Mouse (Mus musculus) MEL (cell line): ENCODE measurements around the gene Camk2b. TPM values are rescaled to one million over a fixed set of nuclear protein-coding genes. Genes with fewer than 3 reads are reported as not detected.

Source experiments
- DNase-seq: peaks from one replicate; pipeline ENCODE4 v3.0.0; 2011; ENCODE audit warnings: low read depth, low spot score
- H3K27ac ChIP-seq: 2 replicates; pipeline ENCODE4 v1.5.1; 2012; ENCODE audit warnings: low read depth, mild to moderate bottlenecking, control low read depth, low read length, moderate library complexity; ENCODE audit not compliant: control insufficient read depth
- H3K27me3 ChIP-seq, 2 experiments: fragments of 150-350 bp in 1 of 2; sonication (generic) in 1 of 2; 2 replicates each; pipeline ENCODE4 v1.6.1; 2012; ENCODE audit warnings: low read length in 2 of 2, mild to moderate bottlenecking in 2 of 2, improper control_type of control experiment in 1 of 2, moderate library complexity in 1 of 2; ENCODE audit not compliant: insufficient read depth in 2 of 2, control insufficient read depth in 1 of 2
- H3K36me3 ChIP-seq, 2 experiments: 2 replicates each; pipeline ENCODE4 v1.6.1; 2012 to 2014; ENCODE audit warnings: low read length in 2 of 2, improper control_type of control experiment in 1 of 2, inconsistent platforms in 1 of 2, mild to moderate bottlenecking in 1 of 2; ENCODE audit not compliant: insufficient read depth in 2 of 2, control insufficient read depth in 1 of 2
- H3K4me1 ChIP-seq, 2 experiments: fragments of 150-350 bp in 1 of 2; sonication (generic) in 1 of 2; 2 replicates each; pipeline ENCODE4 v1.6.1; 2012; ENCODE audit warnings: low read length in 2 of 2, improper control_type of control experiment in 1 of 2, mild to moderate bottlenecking in 1 of 2; ENCODE audit not compliant: insufficient read depth in 2 of 2, control insufficient read depth in 1 of 2
- H3K4me3 ChIP-seq, 2 experiments: fragments of 150-350 bp in 1 of 2; sonication (generic) in 1 of 2; 2 replicates each; pipeline ENCODE4 v1.5.1; 2012; ENCODE audit warnings: low read depth in 2 of 2, low read length in 2 of 2, mild to moderate bottlenecking in 2 of 2, moderate library complexity in 2 of 2, control low read depth in 1 of 2, improper control_type of control experiment in 1 of 2; ENCODE audit not compliant: control insufficient read depth in 1 of 2, insufficient read depth in 1 of 2
- H3K79me2 ChIP-seq: 2 replicates; pipeline ENCODE4 v1.6.1; 2012; ENCODE audit warnings: mild to moderate bottlenecking, low read length, moderate library complexity; ENCODE audit not compliant: control insufficient read depth, poor library complexity, insufficient read depth
- H3K9ac ChIP-seq: 2 replicates; pipeline ENCODE4 v1.6.1; 2012; ENCODE audit warnings: low read depth, mild to moderate bottlenecking, control low read depth, low read length, moderate library complexity; ENCODE audit not compliant: control insufficient read depth, poor library complexity, severe bottlenecking
- H3K9me3 ChIP-seq: fragments of 150-350 bp; sonication (generic); replicated peaks from 2 replicates; pipeline ENCODE4 v1.6.1; 2012; ENCODE audit warnings: mild to moderate bottlenecking, low read length, improper control_type of control experiment, moderate library complexity; ENCODE audit not compliant: insufficient read depth
- CHD2 ChIP-seq: IDR thresholded peaks from 2 replicates; pipeline ENCODE4 v1.6.1; 2011; ENCODE audit warnings: low read length, improper control_type of control experiment
- EP300 ChIP-seq, 2 experiments: IDR thresholded peaks; 2 replicates each; pipeline ENCODE4 v1.6.1; 2011; ENCODE audit warnings: improper control_type of control experiment in 2 of 2, low read length in 2 of 2, low read depth in 1 of 2, mild to moderate bottlenecking in 1 of 2
- ETS1 ChIP-seq: IDR thresholded peaks from 2 replicates; pipeline ENCODE4 v1.6.1; 2012; ENCODE audit warnings: low read depth, mild to moderate bottlenecking, inconsistent platforms, low read length, improper control_type of control experiment, moderate library complexity
- GATA1 ChIP-seq: IDR thresholded peaks from 2 replicates; pipeline ENCODE4 v1.6.1; 2011; ENCODE audit warnings: low read depth, low read length, improper control_type of control experiment
- MAFK ChIP-seq: IDR thresholded peaks from 2 replicates; pipeline ENCODE4 v1.6.1; 2011; ENCODE audit warnings: low read depth, mild to moderate bottlenecking, low read length, improper control_type of control experiment, borderline replicate concordance
- MAX ChIP-seq: IDR thresholded peaks from 2 replicates; pipeline ENCODE4 v1.6.1; 2011; ENCODE audit warnings: low read length, improper control_type of control experiment
- MAZ ChIP-seq: IDR thresholded peaks from 2 replicates; pipeline ENCODE4 v1.6.1; 2012; ENCODE audit warnings: low read depth, mild to moderate bottlenecking, inconsistent platforms, low read length, improper control_type of control experiment
- MEF2A ChIP-seq: IDR thresholded peaks from 2 replicates; pipeline ENCODE4 v1.6.1; 2014; ENCODE audit warnings: low read depth, mild to moderate bottlenecking, inconsistent platforms, low read length, improper control_type of control experiment; ENCODE audit not compliant: poor library complexity, insufficient replicate concordance, severe bottlenecking; ENCODE audit errors: extremely low read depth
- NELFE ChIP-seq: IDR thresholded peaks from 2 replicates; pipeline ENCODE4 v1.6.1; 2011; ENCODE audit warnings: low read depth, low read length, improper control_type of control experiment
- NRF1 ChIP-seq: IDR thresholded peaks from 2 replicates; pipeline ENCODE4 v1.6.1; 2014; ENCODE audit warnings: low read depth, mild to moderate bottlenecking, inconsistent platforms, low read length, improper control_type of control experiment, moderate library complexity; ENCODE audit not compliant: poor library complexity, insufficient read depth, severe bottlenecking
- POLR2A ChIP-seq, 2 experiments: IDR thresholded peaks; 2 replicates each; pipeline ENCODE4 v1.6.1; 2011 to 2012; ENCODE audit warnings: low read length in 2 of 2, mild to moderate bottlenecking in 2 of 2, control low read depth in 1 of 2, improper control_type of control experiment in 1 of 2, low read depth in 1 of 2, moderate library complexity in 1 of 2; ENCODE audit not compliant: control insufficient read depth in 1 of 2, insufficient read depth in 1 of 2, poor library complexity in 1 of 2
- POLR2AphosphoS2 ChIP-seq: IDR thresholded peaks from 2 replicates; pipeline ENCODE4 v1.6.1; 2011; ENCODE audit warnings: low read length, improper control_type of control experiment
- POLR2AphosphoS5 ChIP-seq: IDR thresholded peaks from 2 replicates; pipeline ENCODE4 v1.6.1; 2012; ENCODE audit warnings: low read depth, borderline replicate concordance, mild to moderate bottlenecking, inconsistent platforms, low read length, moderate library complexity, mixed read lengths
- RAD21 ChIP-seq: IDR thresholded peaks from 2 replicates; pipeline ENCODE4 v1.6.1; 2011; ENCODE audit warnings: mild to moderate bottlenecking, low read depth, low read length, improper control_type of control experiment
- SMC3 ChIP-seq: IDR thresholded peaks from 2 replicates; pipeline ENCODE4 v1.6.1; 2011; ENCODE audit warnings: low read depth, low read length, improper control_type of control experiment
- TAL1 ChIP-seq: IDR thresholded peaks from 2 replicates; pipeline ENCODE4 v1.6.1; 2012; ENCODE audit warnings: mild to moderate bottlenecking, inconsistent platforms, low read length, moderate library complexity, mixed read lengths
- USF2 ChIP-seq, 2 experiments: IDR thresholded peaks; 2 replicates each; pipeline ENCODE4 v1.6.1; 2011 to 2012; ENCODE audit warnings: improper control_type of control experiment in 2 of 2, low read length in 2 of 2, borderline replicate concordance in 1 of 2, inconsistent platforms in 1 of 2, low read depth in 1 of 2, mild to moderate bottlenecking in 1 of 2; ENCODE audit not compliant: insufficient read depth in 1 of 2
- ZC3H11A ChIP-seq: IDR thresholded peaks from 2 replicates; pipeline ENCODE4 v1.6.1; 2012; ENCODE audit warnings: low read depth, mild to moderate bottlenecking, inconsistent platforms, low read length, improper control_type of control experiment
- ZKSCAN1 ChIP-seq: IDR thresholded peaks from 2 replicates; pipeline ENCODE4 v1.6.1; 2012; ENCODE audit warnings: low read depth, mild to moderate bottlenecking, inconsistent platforms, low read length, improper control_type of control experiment, moderate library complexity
- ZMIZ1 ChIP-seq: IDR thresholded peaks from 2 replicates; pipeline ENCODE4 v1.6.1; 2012; ENCODE audit warnings: low read depth, mild to moderate bottlenecking, inconsistent platforms, low read length, improper control_type of control experiment, moderate library complexity
- polyA plus RNA-seq, 2 experiments: library from polyadenylated mRNA; stranded (reverse) in 1 of 2; unstranded in 1 of 2; fragments of >175 nt in 1 of 2; fragments of >200 nt in 1 of 2; gene quantifications; 2 replicates each; pipeline versions ENCODE4 v1.2.1 to v1.2.4; 2012; ENCODE audit warnings: low replicate concordance in 2 of 2, low read depth in 1 of 2; ENCODE audit not compliant: insufficient read length in 2 of 2, insufficient read depth in 1 of 2, missing spikeins in 1 of 2
- total RNA-seq: library from RNA; depleted of rRNA; stranded (reverse); fragments of 300-350 nt; gene quantifications from 2 replicates; pipeline ENCODE4 v1.2.3, GENCODE M21; 2012

Gene Camk2b
- total and polyA plus RNA-seq, 3 experiments, result 0.04 TPM; not detected in 1

DNA sequence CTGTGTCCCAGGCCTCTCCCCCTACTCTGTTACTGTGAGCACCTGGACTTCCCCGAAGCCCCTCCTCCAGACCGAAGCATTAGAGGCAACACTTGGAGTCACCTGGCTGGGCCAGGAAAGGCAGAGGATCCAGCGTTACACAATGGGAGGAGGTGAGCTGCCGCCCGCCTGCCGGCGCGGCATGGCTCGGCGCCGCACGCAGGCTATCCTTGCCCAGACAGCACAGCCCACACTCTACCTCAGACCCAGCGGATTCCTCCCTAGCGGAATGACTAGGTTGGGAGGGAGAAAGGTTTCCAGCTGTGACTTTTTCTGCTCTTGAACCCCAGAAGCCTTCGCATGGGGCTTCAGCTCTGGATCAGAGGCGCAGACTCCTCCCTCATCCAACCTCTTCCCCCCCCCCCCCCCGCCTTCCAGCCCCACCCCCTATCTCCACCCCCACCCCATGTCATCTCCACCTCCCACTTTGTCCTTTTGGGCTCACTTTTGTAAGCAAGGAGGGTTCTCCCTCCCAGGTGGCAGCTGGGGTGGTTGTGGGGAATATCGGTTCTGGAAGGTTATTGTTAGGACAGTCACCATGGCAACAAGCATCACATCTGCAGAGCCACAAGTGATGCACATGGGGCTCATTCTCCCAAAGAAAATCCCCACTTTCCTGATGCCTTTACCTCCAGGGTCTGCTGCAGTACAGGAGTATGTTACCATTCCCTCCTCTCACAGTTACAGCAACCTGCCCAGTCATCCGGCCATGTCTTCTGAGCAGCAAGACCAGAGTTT is 2.2 kb upstream of the Camk2b start:
- no peak overlapping the region for H3K9ac ChIP-seq
- no peaks in the 10 kb centered on the region; a peak in 1 of 4 replicates for H3K27me3 ChIP-seq

DNA sequence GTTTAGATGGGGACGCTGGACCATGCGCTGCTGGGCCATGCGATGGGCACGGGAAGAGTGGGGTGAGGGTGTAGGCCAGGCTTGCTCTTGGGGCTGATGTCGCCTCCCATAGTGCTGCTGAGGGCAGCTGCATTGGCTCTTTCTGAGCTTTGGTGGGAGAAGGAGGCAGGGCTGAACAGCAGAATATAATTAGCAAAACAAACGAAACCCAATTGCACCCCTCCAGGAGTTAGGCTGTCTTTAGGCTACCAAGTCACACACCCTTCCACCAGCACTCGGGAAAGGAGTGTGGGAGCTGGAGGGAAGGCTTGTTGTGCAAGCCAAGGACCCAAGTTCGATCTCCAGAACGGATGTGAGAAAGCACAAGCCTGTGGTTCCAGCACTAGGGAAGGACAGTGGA is 998 bp upstream of the Camk2b start:
- no peak for TF ChIP-seq NELFE
- no peak for TF ChIP-seq POLR2AphosphoS5
- no peak for TF ChIP-seq ZC3H11A
- TF ChIP-seq MAFK, result no peak
- no peak for TF ChIP-seq POLR2A (IDR thresholded peaks at IDR 0.05; ENCODE audit: control insufficient read depth in 1 of 2, insufficient read depth in 1 of 2, low read depth in 1 of 2, low read length in 2 of 2, poor library complexity in 1 of 2)
- TF ChIP-seq USF2 (IDR thresholded peaks at IDR 0.05; ENCODE audit: borderline replicate concordance in 1 of 2, insufficient read depth in 1 of 2, low read depth in 1 of 2, low read length in 2 of 2), result no peak
- no peak for TF ChIP-seq EP300 (IDR thresholded peaks at IDR 0.05; ENCODE audit: low read depth in 1 of 2, low read length in 2 of 2)
- TF ChIP-seq POLR2AphosphoS2, result no peak
- Histone ChIP-seq H3K9ac (no peak overlapping the region), H3K27me3 (no peaks in the 10 kb centered on the region; a peak in 1 of 4 replicates), H3K9me3 (no peaks in the 10 kb centered on the region), H3K79me2 (no peaks in the 10 kb centered on the region), H3K4me3 (no peak overlapping the region), H3K4me1 (no peaks in the 10 kb centered on the region), H3K27ac (no peak overlapping the region), H3K36me3 (no peaks in the 10 kb centered on the region)
- no peak for DNase-seq

More for the DNA sequence above, 2.2 kb upstream of the Camk2b start:
- Histone ChIP-seq H3K9me3 (no peaks in the 10 kb centered on the region), H3K36me3 (no peaks in the 10 kb centered on the region), H3K27ac (no peak overlapping the region), H3K4me1 (no peaks in the 10 kb centered on the region), H3K4me3 (no peak overlapping the region), H3K79me2 (no peaks in the 10 kb centered on the region)
- TF ChIP-seq ZKSCAN1 (no peak), RAD21 (no peak), MEF2A (no peak), ZC3H11A (no peak), NRF1 (no peak), SMC3 (no peak), USF2 (IDR thresholded peaks at IDR 0.05; ENCODE audit: borderline replicate concordance in 1 of 2, insufficient read depth in 1 of 2, low read depth in 1 of 2, low read length in 2 of 2) (no peak), MAZ (no peak), GATA1 (no peak), ZMIZ1 (no peak), TAL1 (no peak), MAX (no peak), CHD2 (no peak), MAFK (no peak), NELFE (no peak), ETS1 (no peak)
- DNase-seq, result no peak
